ENCODE assay signal across 14 mouse cellular contexts in genomic region chr10:87690831-87691230, GRCm38 (mm10).
DNase-seq lines count a peak whose midpoint lies in the region; ATAC-seq and TF ChIP-seq lines count a peak whose summit lies in the region.
"Had no signal": no experiment of that assay in that cellular context is flagged by ENCODE, and none has a peak within 500 bp of the region (broad histone marks: within the 10 kb centered on the region; RNA-seq: fewer than 3 reads in every experiment).

No protein-coding gene starts in this region.

- no peaks in the 10 kb centered on the region for H3K27me3 ChIP-seq in intestine, postnatal 0 days (replicated peaks; ENCODE audit: control insufficient read depth, insufficient read depth, low read length)
- H3K27me3 ChIP-seq in intestine, embryonic 16.5 days (replicated peaks; ENCODE audit: control insufficient read depth, insufficient read depth, low read length): no peaks in the 10 kb centered on the region
- H3K27me3 ChIP-seq in lung, embryonic 14.5 days (ENCODE audit: insufficient read depth, low read length): no peaks in the 10 kb centered on the region
- H3K27me3 ChIP-seq: heart, embryonic 15.5 days; liver, embryonic 15.5 days had no signal

- H3K9ac ChIP-seq in intestine, postnatal 0 days (ENCODE audit: low read depth, low read length): no peak overlapping the region
- H3K9ac ChIP-seq in intestine, embryonic 16.5 days (ENCODE audit: low read depth, low read length): no peak overlapping the region
- no peak overlapping the region for H3K9ac ChIP-seq in lung, embryonic 14.5 days
- H3K9ac ChIP-seq: heart, embryonic 15.5 days; liver, embryonic 15.5 days; midbrain, embryonic 12.5 days had no signal

- H3K9me3 ChIP-seq in intestine, postnatal 0 days (ENCODE audit: control insufficient read depth): no peaks in the 10 kb centered on the region
- no peaks in the 10 kb centered on the region for H3K9me3 ChIP-seq in intestine, embryonic 16.5 days (ENCODE audit: control insufficient read depth, low read length)
- no peaks in the 10 kb centered on the region for H3K9me3 ChIP-seq in lung, embryonic 14.5 days (ENCODE audit: low read depth, low read length)
- H3K9me3 ChIP-seq: heart, embryonic 15.5 days; liver, embryonic 15.5 days; midbrain, embryonic 12.5 days had no signal

- H3K36me3 ChIP-seq in intestine, postnatal 0 days (ENCODE audit: control insufficient read depth, insufficient read depth): no peaks in the 10 kb centered on the region
- H3K36me3 ChIP-seq in intestine, embryonic 16.5 days (ENCODE audit: control insufficient read depth, insufficient read depth, low read length): no peaks in the 10 kb centered on the region
- no peaks in the 10 kb centered on the region for H3K36me3 ChIP-seq in lung, embryonic 14.5 days (ENCODE audit: insufficient read depth)
- H3K36me3 ChIP-seq: G1E; heart, embryonic 15.5 days; liver, embryonic 15.5 days; midbrain, embryonic 12.5 days had no signal

- peak; percentile 51 for DNase-seq in adrenal gland, adult 2 months
- no peak for DNase-seq in adrenal gland, adult 18-20 months (ENCODE audit: low spot score in 2 of 2)
- DNase-seq in lung, embryonic 14.5 days: peak; percentile 59
- DNase-seq in lung, postnatal 25 days (ENCODE audit: low spot score): no peak
- no peak for DNase-seq in thymus, postnatal 0 days (ENCODE audit: low spot score)
- DNase-seq: cerebellum, postnatal 25 days had no signal

- H3K4me3 ChIP-seq in intestine, postnatal 0 days (ENCODE audit: low read depth, low read length): no peak overlapping the region
- no peak overlapping the region for H3K4me3 ChIP-seq in intestine, embryonic 16.5 days (ENCODE audit: low read length)
- no peak overlapping the region for H3K4me3 ChIP-seq in lung, embryonic 14.5 days (ENCODE audit: low read depth, low read length)
- no peak overlapping the region for H3K4me3 ChIP-seq in cortical plate, adult 2 months (ENCODE audit: insufficient read depth, low read length)
- H3K4me3 ChIP-seq: erythroblast, embryonic 14.5 days; heart, embryonic 15.5 days; liver, embryonic 15.5 days; midbrain, embryonic 12.5 days had no signal

- no peak for TF ChIP-seq POLR2A in cortical plate, adult 2 months (IDR thresholded peaks at IDR 0.05; ENCODE audit: extremely low read depth, insufficient read depth, low read length)

- no peak overlapping the region for H3K27ac ChIP-seq in intestine, postnatal 0 days (ENCODE audit: low read depth, low read length)
- H3K27ac ChIP-seq in intestine, embryonic 16.5 days (ENCODE audit: low read length): no peak overlapping the region
- H3K27ac ChIP-seq in lung, embryonic 14.5 days (ENCODE audit: low read depth): no peak overlapping the region
- no peak overlapping the region for H3K27ac ChIP-seq in cortical plate, adult 2 months (ENCODE audit: insufficient read depth, low read length)
- H3K27ac ChIP-seq: heart, embryonic 15.5 days; liver, embryonic 15.5 days; midbrain, embryonic 12.5 days had no signal

- ATAC-seq in intestine, postnatal 0 days: no peak
- ATAC-seq in intestine, embryonic 16.5 days: no peak
- no peak for ATAC-seq in lung, embryonic 14.5 days (ENCODE audit: insufficient read depth)

- peak; percentile 69 for TF ChIP-seq CTCF in intestine, postnatal 0 days (IDR thresholded peaks at IDR 0.05; ENCODE audit: low read depth)
- TF ChIP-seq CTCF in lung, embryonic 14.5 days (IDR thresholded peaks at IDR 0.05; ENCODE audit: low read depth): peak; percentile 59
- peak; percentile 31; the same call in 1 of the 2 replicates for TF ChIP-seq CTCF in cortical plate, adult 2 months (IDR thresholded peaks at IDR 0.05; ENCODE audit: extremely low read depth, insufficient read depth, low read length)

- H3K4me1 ChIP-seq in intestine, postnatal 0 days (replicated peaks; ENCODE audit: control insufficient read depth, insufficient read depth, low read length): no peaks in the 10 kb centered on the region
- no peaks in the 10 kb centered on the region for H3K4me1 ChIP-seq in intestine, embryonic 16.5 days (ENCODE audit: control insufficient read depth, insufficient read depth, low read length)
- no peaks in the 10 kb centered on the region for H3K4me1 ChIP-seq in lung, embryonic 14.5 days (ENCODE audit: insufficient read depth)
- H3K4me1 ChIP-seq in cortical plate, adult 2 months (ENCODE audit: control insufficient read depth, insufficient read depth, low read length): no peaks in the 10 kb centered on the region
- H3K4me1 ChIP-seq: heart, embryonic 15.5 days; liver, embryonic 15.5 days; midbrain, embryonic 12.5 days had no signal

- H3K4me2 ChIP-seq in intestine, postnatal 0 days (replicated peaks; ENCODE audit: low read depth): no peak overlapping the region
- no peak overlapping the region for H3K4me2 ChIP-seq in intestine, embryonic 16.5 days (ENCODE audit: low read depth, low read length)
- no peak overlapping the region for H3K4me2 ChIP-seq in lung, embryonic 14.5 days
- H3K4me2 ChIP-seq: heart, embryonic 15.5 days; liver, embryonic 15.5 days; midbrain, embryonic 12.5 days had no signal

Comparison
In these comparisons a context has a peak if more than half of its experiments do, and no peak if none do; other contexts are left out.
1. DNase-seq: peak in adrenal gland, adult 2 months (single experiment) and lung, embryonic 14.5 days (single experiment); none in adrenal gland, adult 18-20 months (0 of 2), lung, postnatal 25 days (single experiment) and thymus, postnatal 0 days (single experiment).
2. Peak in every context shown above with its lines, with median percentiles within 50 percentile points of each other: CTCF ChIP-seq.